Mouse (Mus musculus) liver, embryonic 13.5 days (tissue): Measurements from ENCODE around the gene Mrpl14. TPM values are rescaled to one million over a fixed set of nuclear protein-coding genes. Genes with fewer than 3 reads are reported as not detected.

ENCODE experiments used
- ATAC-seq: fragments of 200-750 bp; cut with Nextera tagmentation; 2 replicates; pipeline ENCODE4 v1.8.0; 2017; ENCODE audit warnings: low read depth, mild to moderate bottlenecking, moderate number of reproducible peaks, moderate library complexity
- DNase-seq: peaks from one replicate; pipeline ENCODE4 v3.0.0; 2022
- H3K27ac ChIP-seq: fragments of 300-500 bp; sonication (generic); 2 replicates; pipeline ENCODE4 v1.5.1; 2015; ENCODE audit warnings: moderate library complexity, mild to moderate bottlenecking, inconsistent platforms
- H3K27me3 ChIP-seq: fragments of 300-500 bp; sonication (generic); 2 replicates; pipeline ENCODE4 v1.6.1; 2015; ENCODE audit warnings: mild to moderate bottlenecking, inconsistent platforms
- H3K36me3 ChIP-seq: fragments of 300-500 bp; sonication (generic); 2 replicates; pipeline ENCODE4 v1.6.1; 2015; ENCODE audit warnings: mild to moderate bottlenecking, inconsistent platforms
- H3K4me1 ChIP-seq: fragments of 300-500 bp; sonication (generic); replicated peaks from 2 replicates; pipeline ENCODE4 v1.6.1; 2015; ENCODE audit warnings: inconsistent platforms
- H3K4me2 ChIP-seq: fragments of 300-500 bp; sonication (generic); 2 replicates; pipeline ENCODE4 v1.6.1; 2015; ENCODE audit warnings: inconsistent platforms, mild to moderate bottlenecking, moderate library complexity
- H3K4me3 ChIP-seq: fragments of 300-500 bp; sonication (generic); replicated peaks from 2 replicates; pipeline ENCODE4 v1.5.1; 2015; ENCODE audit warnings: mild to moderate bottlenecking, inconsistent platforms
- H3K9ac ChIP-seq: fragments of 300-500 bp; sonication (generic); 2 replicates; pipeline ENCODE4 v1.6.1; 2015; ENCODE audit warnings: mild to moderate bottlenecking, inconsistent platforms
- H3K9me3 ChIP-seq: fragments of 300-500 bp; sonication (generic); replicated peaks from 2 replicates; pipeline ENCODE4 v1.6.1; 2016; ENCODE audit warnings: inconsistent platforms
- WGBS: fragments of 180-500 bp; shearing (Covaris S2); methylation state at CpG from one replicate; pipeline ENCODE4 v1.1.7; 2015; ENCODE audit not compliant: insufficient replicate concordance; 5-methylcytosine and 5-hydroxymethylcytosine counted together
- polyA plus RNA-seq: library from polyadenylated mRNA; unstranded; fragments of >200 nt; fragmentation: Nextera tagmentation; extraction: Ambion mirVana; gene quantifications from 2 replicates; pipeline ENCODE4 v1.2.1, GENCODE M21; 2015

The Mrpl14 gene
- polyA plus RNA-seq, 1 experiment from 2014 or later, result 133 TPM

- Histone ChIP-seq H3K27ac (no peak overlapping the region), H3K9me3 (no peaks in the 10 kb centered on the region), H3K27me3 (peaks cover 18% of the 10 kb centered on the region), H3K9ac (no peak overlapping the region), H3K4me3 (no peak overlapping the region), H3K4me2 (no peak overlapping the region), H3K36me3 (no peaks in the 10 kb centered on the region), H3K4me1 (peaks cover 41% of the 10 kb centered on the region)
- WGBS, result 59% methylated on average over 2 of the region's 2 CpGs
- ATAC-seq (no peak), DNase-seq (no peak)
Measured at GRCm38 (mm10) chr17:45727481-45727880, 41.4 kb downstream of the Mrpl14 start.

GRCm38 (mm10) chr17:45727983-45728723 is 42.0 kb downstream of the Mrpl14 start:
- H3K9ac ChIP-seq, result no peak overlapping the region
- ATAC-seq (no peak), DNase-seq (no peak)
- H3K4me3 ChIP-seq, result no peak overlapping the region
- H3K4me2 ChIP-seq, result no peak overlapping the region
- 74% methylated on average over 8 of the region's 8 CpGs for WGBS
- peaks cover 25% of the 10 kb centered on the region for H3K27me3 ChIP-seq
- no peaks in the 10 kb centered on the region for H3K36me3 ChIP-seq
- H3K27ac ChIP-seq, result no peak overlapping the region
- H3K4me1 ChIP-seq, result peaks cover 42% of the 10 kb centered on the region
- H3K9me3 ChIP-seq, result no peaks in the 10 kb centered on the region

GRCm38 (mm10) chr17:45729387-45729786 is 43.3 kb downstream of the Mrpl14 start:
- WGBS, result 58% methylated on average over 10 of the region's 10 CpGs
- peaks cover 44% of the 10 kb centered on the region for H3K4me1 ChIP-seq
- no peaks in the 10 kb centered on the region for H3K9me3 ChIP-seq
- H3K9ac ChIP-seq, result no peak overlapping the region
- H3K27me3 ChIP-seq, result peaks cover 37% of the 10 kb centered on the region
- no peak for DNase-seq
- H3K4me3 ChIP-seq, result no peak overlapping the region
- H3K4me2 ChIP-seq, result no peak overlapping the region
- no peak overlapping the region for H3K27ac ChIP-seq
- no peaks in the 10 kb centered on the region for H3K36me3 ChIP-seq
- ATAC-seq, result no peak

GRCm38 (mm10) chr17:45730696-45731095 is 44.6 kb downstream of the Mrpl14 start:
- 82% methylated on average over 4 of the region's 4 CpGs for WGBS
- H3K36me3 ChIP-seq, result no peaks in the 10 kb centered on the region
- H3K27ac ChIP-seq, result no peak overlapping the region
- DNase-seq, result no peak
- ATAC-seq, result no peak
- H3K4me3 ChIP-seq, result no peak overlapping the region
- no peaks in the 10 kb centered on the region for H3K9me3 ChIP-seq
- peaks cover 46% of the 10 kb centered on the region for H3K4me1 ChIP-seq
- no peak overlapping the region for H3K9ac ChIP-seq
- H3K4me2 ChIP-seq, result no peak overlapping the region
- H3K27me3 ChIP-seq, result peaks cover 43% of the 10 kb centered on the region

- ATAC-seq, result no peak
- H3K9me3 ChIP-seq, result no peaks in the 10 kb centered on the region
- no peak overlapping the region for H3K4me3 ChIP-seq
- DNase-seq, result peak; percentile 66
- H3K27me3 ChIP-seq, result peaks cover 43% of the 10 kb centered on the region
- H3K27ac ChIP-seq, result no peak overlapping the region
- H3K36me3 ChIP-seq, result no peaks in the 10 kb centered on the region
- H3K9ac ChIP-seq, result no peak overlapping the region
- H3K4me2 ChIP-seq, result no peak overlapping the region
- WGBS, result 24% methylated on average over 9 of the region's 9 CpGs
- H3K4me1 ChIP-seq, result peaks cover 46% of the 10 kb centered on the region
Measured at GRCm38 (mm10) chr17:45731172-45731864, 45.2 kb downstream of the Mrpl14 start.

DNA sequence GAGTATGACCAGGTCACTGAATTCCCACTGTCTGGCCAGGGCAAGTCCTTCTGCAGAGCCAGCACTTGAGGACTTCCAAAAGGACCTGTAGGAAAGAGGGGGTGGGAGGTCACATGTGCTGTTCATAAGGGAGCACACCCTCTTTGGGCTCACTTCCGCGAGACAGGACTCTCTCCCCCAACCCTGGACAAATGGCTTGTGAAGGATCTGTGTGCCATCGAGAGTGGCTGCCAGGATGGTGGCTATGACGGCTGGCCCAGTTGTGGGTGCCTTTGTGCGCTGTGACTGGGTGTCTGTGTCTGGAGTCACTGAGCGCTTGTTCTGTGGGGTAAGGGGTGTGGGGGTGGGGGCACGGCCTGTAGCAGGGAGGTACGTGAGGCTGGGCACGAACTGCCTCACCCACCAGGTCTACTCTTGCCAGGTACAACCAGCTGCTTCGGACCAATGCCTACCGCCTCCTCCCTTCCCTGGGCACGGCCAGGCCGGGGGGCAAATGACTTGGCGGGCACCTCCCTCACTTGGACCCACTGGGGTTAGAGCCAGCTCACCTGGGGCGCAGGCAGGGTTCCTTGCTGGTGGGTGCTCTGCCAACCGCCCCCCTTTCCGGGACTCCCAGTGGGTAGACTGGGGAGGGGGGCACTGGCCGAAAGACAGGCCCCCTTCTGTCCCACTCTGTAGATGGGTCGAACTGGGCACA is 47.1 kb downstream of the Mrpl14 start:
- H3K4me2 ChIP-seq, result peak overlapping the region; percentile 65
- no peaks in the 10 kb centered on the region for H3K36me3 ChIP-seq
- H3K27me3 ChIP-seq, result peaks cover 43% of the 10 kb centered on the region
- ATAC-seq, result no peak
- WGBS, result 64% methylated on average over 19 of the region's 19 CpGs
- H3K4me3 ChIP-seq, result peak overlapping the region; percentile 43
- H3K9ac ChIP-seq, result peak overlapping the region; percentile 56
- DNase-seq, result no peak
- H3K27ac ChIP-seq, result no peak overlapping the region
- no peaks in the 10 kb centered on the region for H3K9me3 ChIP-seq
- peaks cover 48% of the 10 kb centered on the region for H3K4me1 ChIP-seq

GRCm38 (mm10) chr17:45733735-45734301 is 47.7 kb downstream of the Mrpl14 start, which contains the start of gene 1600014C23Rik:
Gene 1600014C23Rik, minus strand, starts transcription at chr17:45733844.
- Histone ChIP-seq H3K27me3 (peaks cover 43% of the 10 kb centered on the region), H3K4me3 (peak within 1 kb of the TSS; percentile 43), H3K9me3 (no peaks in the 10 kb centered on the region), H3K9ac (peak within 1 kb of the TSS; percentile 56), H3K4me1 (peaks cover 48% of the 10 kb centered on the region), H3K4me2 (peak within 1 kb of the TSS; percentile 65), H3K36me3 (no peaks in the 10 kb centered on the region), H3K27ac (no peak within 1 kb of the TSS)
- DNase-seq (peak; percentile 32), ATAC-seq (no peak)
- WGBS, result 4% methylated on average over 41 of the region's 41 CpGs

DNA sequence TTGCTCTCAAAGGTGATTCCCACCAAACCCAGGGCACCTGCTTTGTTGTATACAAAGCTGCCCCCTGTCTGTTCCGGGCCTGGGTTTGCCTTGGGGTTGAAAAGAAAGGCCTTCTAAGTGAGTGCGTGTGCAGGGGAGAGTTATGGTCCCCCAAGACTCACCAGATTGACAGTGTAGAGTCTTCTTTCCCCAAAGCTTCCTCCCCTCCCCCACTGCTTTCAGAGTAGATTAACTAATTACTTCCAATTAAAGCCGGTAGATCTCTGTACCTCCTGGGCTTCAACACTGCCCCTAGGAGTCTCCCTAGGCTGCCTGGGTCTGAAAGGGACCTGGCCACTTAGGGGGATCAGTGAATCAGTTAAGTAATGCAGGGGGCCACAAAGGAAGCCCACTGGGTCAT is 48.2 kb downstream of the Mrpl14 start:
- peaks cover 43% of the 10 kb centered on the region for H3K27me3 ChIP-seq
- no peak for ATAC-seq
- peak overlapping the region; percentile 56; the same call in 1 of the 2 replicates for H3K9ac ChIP-seq
- H3K4me1 ChIP-seq, result peaks cover 48% of the 10 kb centered on the region
- H3K36me3 ChIP-seq, result no peaks in the 10 kb centered on the region
- WGBS, result 30% methylated on average over 3 of the region's 3 CpGs
- H3K9me3 ChIP-seq, result no peaks in the 10 kb centered on the region
- H3K4me3 ChIP-seq, result 0 out of 2 replicates have a peak overlapping the region, but pooled peaks have one; percentile 43
- H3K27ac ChIP-seq, result no peak overlapping the region
- H3K4me2 ChIP-seq, result peak overlapping the region; percentile 65
- DNase-seq, result no peak

DNA sequence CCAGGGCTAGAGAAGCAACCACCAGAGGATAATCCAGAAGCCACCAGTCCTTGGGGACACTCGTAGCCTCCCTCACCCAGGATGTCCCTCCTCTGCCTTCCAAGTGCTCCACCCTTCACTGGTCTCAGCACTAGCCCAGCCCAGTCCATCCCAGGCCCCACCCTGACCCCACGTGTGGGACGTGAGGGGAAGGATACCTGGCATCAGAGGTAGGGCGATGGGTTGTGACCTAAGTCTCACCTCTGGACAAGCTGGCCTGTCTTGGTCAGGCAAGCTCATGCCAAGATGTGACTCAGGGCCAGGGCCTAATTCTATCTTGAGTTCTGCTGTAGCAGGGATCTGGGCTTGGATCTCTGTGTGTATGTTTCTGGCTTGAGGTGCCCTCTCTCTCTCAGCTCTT is 48.8 kb downstream of the Mrpl14 start:
- H3K9ac ChIP-seq, result 0 out of 2 replicates have a peak overlapping the region, but pooled peaks have one; percentile 4
- peaks cover 43% of the 10 kb centered on the region for H3K27me3 ChIP-seq
- H3K36me3 ChIP-seq, result no peaks in the 10 kb centered on the region
- DNase-seq, result peak; percentile 31
- H3K9me3 ChIP-seq, result no peaks in the 10 kb centered on the region
- WGBS, result 74% methylated on average over 4 of the region's 4 CpGs
- no peak overlapping the region for H3K4me3 ChIP-seq
- H3K27ac ChIP-seq, result peak overlapping the region; percentile 74
- ATAC-seq, result no peak
- H3K4me1 ChIP-seq, result peaks cover 48% of the 10 kb centered on the region
- no peak overlapping the region for H3K4me2 ChIP-seq

DNA sequence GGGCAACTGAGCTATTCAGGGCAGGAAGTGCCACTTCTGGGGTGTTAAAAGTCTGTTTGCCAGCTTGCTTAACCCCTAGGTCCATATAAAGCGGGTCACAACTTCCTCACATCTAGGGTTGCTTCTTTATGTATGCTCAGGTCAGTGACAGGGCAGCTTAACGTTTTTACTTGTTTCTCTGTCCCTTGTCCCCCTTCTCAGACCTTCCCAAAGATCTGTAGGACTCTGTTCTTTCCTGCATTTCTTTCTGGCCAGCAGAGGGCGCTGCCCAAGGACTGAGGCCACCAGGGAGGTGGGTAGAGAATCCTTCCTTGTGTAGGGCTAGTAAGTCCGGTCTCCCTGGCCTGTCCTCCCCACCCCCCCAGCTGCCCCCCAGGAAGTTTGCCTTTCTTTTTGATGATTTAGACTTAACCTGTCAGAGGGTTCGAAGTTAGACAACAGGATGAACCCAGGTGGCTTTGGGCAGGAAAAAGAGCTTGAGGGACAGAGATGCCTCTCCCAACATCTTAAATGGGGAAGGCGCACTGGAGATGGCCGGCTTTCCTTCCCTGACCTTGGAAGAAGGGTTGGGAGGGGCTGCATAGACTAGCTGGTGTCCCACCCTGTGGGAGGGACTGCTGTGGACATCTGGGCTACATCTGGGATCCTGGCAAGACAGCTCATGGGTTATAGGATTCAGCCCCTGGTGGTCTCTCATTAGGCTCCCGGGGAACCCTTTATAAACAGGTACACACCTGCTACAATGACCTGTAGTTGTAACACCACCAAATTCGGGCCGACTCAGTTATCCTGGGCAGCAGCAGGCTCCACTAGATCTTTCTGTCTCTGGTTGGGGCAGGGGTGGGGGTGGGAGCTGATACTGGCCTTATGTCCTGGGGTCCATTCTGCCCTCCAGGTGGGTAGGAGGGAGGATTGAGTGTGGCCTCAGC is 49.5 kb downstream of the Mrpl14 start:
- peak; percentile 45 for ATAC-seq
- H3K4me3 ChIP-seq, result peak overlapping the region; percentile 70
- peaks cover 48% of the 10 kb centered on the region for H3K4me1 ChIP-seq
- peak overlapping the region; percentile 84 for H3K27ac ChIP-seq
- H3K9me3 ChIP-seq, result no peaks in the 10 kb centered on the region
- peak overlapping the region; percentile 80 for H3K9ac ChIP-seq
- H3K27me3 ChIP-seq, result peaks cover 42% of the 10 kb centered on the region
- peak overlapping the region; percentile 93 for H3K4me2 ChIP-seq
- DNase-seq, result peak; percentile 75
- H3K36me3 ChIP-seq, result no peaks in the 10 kb centered on the region
- 9% methylated on average over 10 of the region's 10 CpGs for WGBS
